Mouse (Mus musculus): ENCODE data around the gene Arhgef5.

- TF ChIP-seq CTCF (IDR thresholded peaks at IDR 0.05) = no peak
- TF ChIP-seq EP300 (IDR thresholded peaks at IDR 0.05) = no peak
Observed at GRCm38 (mm10) chr6:43274123-43274522, 8.7 kb downstream of the Arhgef5 start.
